Mouse (Mus musculus) heart, postnatal 0 days (tissue): Measurements from ENCODE around the gene Schip1.

Experiments
- CTCF ChIP-seq: IDR thresholded peaks from 2 replicates; pipeline ENCODE4 v1.5.1; 2016; ENCODE audit warnings: antibody characterized with exemption, control low read depth, low read depth
- EP300 ChIP-seq: IDR thresholded peaks from 2 replicates; pipeline ENCODE4 v1.6.1; 2016; ENCODE audit warnings: antibody characterized with exemption, low read depth

DNA sequence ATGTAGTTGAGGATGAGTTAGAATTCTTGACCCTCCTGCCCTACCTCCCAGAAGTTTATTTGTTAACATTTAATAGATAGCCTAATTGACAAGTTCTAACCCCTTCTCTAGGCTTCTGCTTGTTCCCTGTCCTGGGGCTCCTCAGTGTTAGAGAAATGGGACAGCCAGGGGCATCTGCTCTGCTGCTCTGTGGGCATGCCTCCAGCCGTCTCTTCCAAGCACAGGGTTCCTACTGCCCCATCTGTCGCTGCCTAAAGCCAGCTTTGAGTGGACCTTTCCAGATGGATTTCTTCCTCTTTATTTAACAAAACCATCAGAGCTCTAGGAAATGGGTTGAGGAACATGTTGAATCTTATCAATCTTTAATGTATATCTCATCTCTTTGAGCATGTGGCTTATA, 357.2 kb downstream of the Schip1 start:
- no peak for TF ChIP-seq CTCF
- TF ChIP-seq EP300: no peak
